Mouse (Mus musculus): Measurements from ENCODE around the gene Snf8.
A peak's percentile ranks its signal among the peaks of the same experiment; 100 is the strongest.

Gene Snf8

GRCm38 (mm10) chr11:96074351-96075176 lies 39.9 kb downstream of the Snf8 start:
- DNase-seq: no peak

GRCm38 (mm10) chr11:96075177-96075508 lies 40.5 kb downstream of the Snf8 start:
- DNase-seq: no peak

GRCm38 (mm10) chr11:96075509-96076220 lies 41.0 kb downstream of the Snf8 start, which contains the start of gene Atp5g1:
TSS of gene Atp5g1 (minus strand) at chr11:96075670.
- DNase-seq: peak; percentile 100

GRCm38 (mm10) chr11:96076221-96077105 lies 41.8 kb downstream of the Snf8 start:
- no peak for DNase-seq

GRCm38 (mm10) chr11:96080736-96081135 lies 46.1 kb downstream of the Snf8 start:
- no peak for DNase-seq

GRCm38 (mm10) chr11:96082682-96083081 lies 48.0 kb downstream of the Snf8 start:
- DNase-seq: no peak

- DNase-seq: no peak
These were observed 53.3 kb downstream of the Snf8 start for GRCm38 (mm10) chr11:96087981-96088380.

- DNase-seq: peak; percentile 59
These were observed 56.4 kb downstream of the Snf8 start for GRCm38 (mm10) chr11:96091073-96091472.

GRCm38 (mm10) chr11:96092674-96093291 lies 58.1 kb downstream of the Snf8 start:
- DNase-seq: no peak

GRCm38 (mm10) chr11:96093361-96093760 lies 58.7 kb downstream of the Snf8 start:
- DNase-seq: peak; percentile 70
